Mouse (Mus musculus) right cerebral cortex, adult 2 months (tissue): Measurements from ENCODE around the gene Catsperz.
"Not testable (repeated sequence)": the region's sequence is repeated elsewhere in the genome, so short reads cannot be mapped to it uniquely, and the experiment has no call there.

Experiments
- DNase-seq, 2 experiments: peaks; one replicate each; pipeline ENCODE4 v3.0.0; 2021 to 2022; ENCODE audit warnings: low spot score in 2 of 2

Gene Catsperz

GRCm38 (mm10) chr19:6924461-6925306 lies 496 bp downstream of the Catsperz start:
- DNase-seq = peak; percentile 93 to 95

GRCm38 (mm10) chr19:6922901-6923735 lies 2.1 kb downstream of the Catsperz start:
- peak in 1 of 2 experiments; percentile 28 for DNase-seq

GRCm38 (mm10) chr19:6921647-6922567 lies 3.3 kb downstream of the Catsperz start, which contains the start of gene Esrra:
TSS of gene Esrra (minus strand) at chr19:6921813.
- DNase-seq = peak; percentile 100

GRCm38 (mm10) chr19:6920741-6921636 lies 4.2 kb downstream of the Catsperz start:
- peak in 1 of 2 experiments; percentile 37 for DNase-seq

GRCm38 (mm10) chr19:6919876-6920740 lies 5.1 kb downstream of the Catsperz start:
- DNase-seq = peak in 1 of 2 experiments; percentile 36

- peak in 1 of 2 experiments; percentile 2 for DNase-seq
These were observed 5.7 kb downstream of the Catsperz start for GRCm38 (mm10) chr19:6919431-6919830.

GRCm38 (mm10) chr19:6918321-6918720 lies 6.9 kb downstream of the Catsperz start:
- no peak for DNase-seq

GRCm38 (mm10) chr19:6916496-6916895 lies 8.7 kb downstream of the Catsperz start:
- no peak for DNase-seq

- no peak for DNase-seq
These were observed 9.9 kb downstream of the Catsperz start for GRCm38 (mm10) chr19:6915276-6915675.

- DNase-seq = no peak
These were observed 10.6 kb downstream of the Catsperz start for GRCm38 (mm10) chr19:6914540-6914939.

GRCm38 (mm10) chr19:6913991-6914390 lies 11.2 kb downstream of the Catsperz start:
- DNase-seq = no peak

- no peak for DNase-seq
These were observed 12.1 kb downstream of the Catsperz start for GRCm38 (mm10) chr19:6913036-6913435.

GRCm38 (mm10) chr19:6912205-6912970 lies 12.8 kb downstream of the Catsperz start:
- DNase-seq = peak in 1 of 2 experiments; percentile 2

GRCm38 (mm10) chr19:6911101-6912074 lies 13.8 kb downstream of the Catsperz start:
- DNase-seq = peak in 1 of 2 experiments; percentile 7

- not testable (repeated sequence) for DNase-seq
These were observed 14.9 kb downstream of the Catsperz start for GRCm38 (mm10) chr19:6910306-6910705.

- peak; percentile 92 for DNase-seq
These were observed 15.5 kb downstream of the Catsperz start, which contains the start of the genes Trmt112 and Prdx5 for GRCm38 (mm10) chr19:6909507-6910289. TSS of gene Trmt112 (plus strand) at chr19:6909698. TSS of gene Prdx5 (minus strand) at chr19:6910106.
